Mouse (Mus musculus) midbrain, embryonic 10.5 days (tissue): Measurements from ENCODE around the gene Slamf9. TPM values are rescaled to one million over a fixed set of nuclear protein-coding genes. Genes with fewer than 3 reads are reported as not detected.

Source experiments
- DNase-seq: peaks from one replicate; pipeline ENCODE4 v3.0.0-alpha.2; 2017; ENCODE audit warnings: low spot score
- H3K27ac ChIP-seq: fragments of 300-500 bp; sonication (generic); replicated peaks from 2 replicates; pipeline ENCODE4 v1.5.1; 2016; ENCODE audit warnings: mild to moderate bottlenecking
- H3K27me3 ChIP-seq: fragments of 300-500 bp; sonication (generic); 2 replicates; pipeline ENCODE4 v1.6.1; 2016; ENCODE audit warnings: low read depth, mild to moderate bottlenecking; ENCODE audit not compliant: poor library complexity, severe bottlenecking
- H3K36me3 ChIP-seq: fragments of 300-500 bp; sonication (generic); 2 replicates; pipeline ENCODE4 v1.6.1; 2016; ENCODE audit warnings: mild to moderate bottlenecking, moderate library complexity
- H3K4me1 ChIP-seq: fragments of 300-500 bp; sonication (generic); 2 replicates; pipeline ENCODE4 v1.6.1; 2016
- H3K4me3 ChIP-seq: fragments of 300-500 bp; sonication (generic); 2 replicates; pipeline ENCODE4 v1.5.1; 2016; ENCODE audit warnings: mild to moderate bottlenecking, moderate library complexity
- H3K9me3 ChIP-seq: fragments of 300-500 bp; sonication (generic); replicated peaks from 2 replicates; pipeline ENCODE4 v1.6.1; 2016; ENCODE audit warnings: mild to moderate bottlenecking
- WGBS: fragments of 180-500 bp; shearing (Covaris S2); methylation state at CpG from one replicate; pipeline ENCODE4 v1.1.7; 2016; 5-methylcytosine and 5-hydroxymethylcytosine counted together
- polyA plus RNA-seq: library from polyadenylated mRNA; unstranded; fragments of >200 nt; fragmentation: Nextera tagmentation; extraction: Ambion mirVana; gene quantifications from 2 replicates; pipeline ENCODE4 v1.2.1, GENCODE M21; 2016

The Slamf9 gene
- polyA plus RNA-seq, 1 experiment from 2014 or later, result 0.09 TPM

DNA sequence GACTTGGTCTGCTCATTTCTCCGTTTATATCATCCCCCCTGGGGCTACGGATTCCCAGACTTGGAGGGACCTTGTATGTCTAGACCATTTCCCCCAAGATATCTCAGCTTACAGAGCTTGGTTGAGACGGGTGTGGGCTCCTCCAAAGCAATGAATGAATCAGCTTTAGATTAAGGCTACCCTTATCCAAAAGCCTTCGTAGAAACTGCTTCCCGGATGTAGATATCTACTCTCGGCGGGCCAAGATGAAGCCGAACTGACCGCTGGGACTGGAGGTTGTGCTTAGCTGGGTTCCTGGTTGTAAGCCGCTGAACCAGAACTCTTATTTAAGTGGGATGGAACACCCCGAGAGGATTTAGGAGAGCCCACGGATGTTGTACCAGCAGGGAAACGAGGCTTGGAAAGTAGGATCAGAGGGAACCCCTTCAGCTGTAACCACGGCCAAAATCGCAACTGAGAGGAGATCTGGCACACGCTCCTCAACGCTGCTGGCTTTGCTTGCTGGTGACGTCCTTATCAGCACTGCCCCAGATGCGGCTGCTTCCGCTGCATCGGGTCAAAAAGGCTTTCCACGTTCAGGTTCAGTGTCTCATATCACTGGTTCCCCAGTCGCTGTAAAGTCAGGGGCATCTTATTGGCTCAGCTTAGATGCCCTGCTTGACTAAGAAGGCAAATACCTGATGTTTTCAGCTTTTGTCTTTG, 51.4 kb downstream of the Slamf9 start:
- Histone ChIP-seq H3K36me3 (no peaks in the 10 kb centered on the region), H3K9me3 (no peaks in the 10 kb centered on the region), H3K4me3 (no peak overlapping the region), H3K4me1 (peaks cover 24% of the 10 kb centered on the region), H3K27ac (no peak overlapping the region), H3K27me3 (peaks cover 60% of the 10 kb centered on the region)
- WGBS, result 74% methylated on average over 23 of the region's 23 CpGs
- DNase-seq, result no peak

DNA sequence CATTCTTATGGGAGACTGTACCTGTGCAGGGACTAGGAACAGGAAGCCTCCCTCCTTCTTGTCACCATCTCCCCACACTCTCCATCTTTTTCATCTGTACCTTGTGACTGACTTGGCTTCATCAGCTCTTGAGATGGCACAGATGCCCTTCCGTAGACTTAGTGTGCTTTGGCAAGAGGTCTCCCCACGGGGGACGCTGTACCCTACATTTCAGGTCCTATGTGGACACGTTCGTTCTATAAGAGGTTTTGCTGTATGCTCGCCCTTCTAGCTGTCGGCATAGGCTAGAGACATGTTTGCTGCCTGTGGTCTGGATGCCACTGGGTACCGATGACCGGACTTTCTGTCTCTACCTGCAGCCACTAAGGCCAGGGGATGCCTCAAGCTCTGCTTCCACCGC, 52.3 kb downstream of the Slamf9 start:
- WGBS, result 95% methylated on average over 10 of the region's 10 CpGs
- Histone ChIP-seq H3K36me3 (no peaks in the 10 kb centered on the region), H3K4me1 (peaks cover 29% of the 10 kb centered on the region), H3K4me3 (no peak overlapping the region), H3K27me3 (peaks cover 60% of the 10 kb centered on the region), H3K9me3 (no peaks in the 10 kb centered on the region), H3K27ac (no peak overlapping the region)
- no peak for DNase-seq

Other genes with a start within 250 kb of the Slamf9 start
- not detected in 2 replicates for gene Atp1a4, start 216.9 kb upstream of the Slamf9 start, polyA plus RNA-seq
- 50.2 and 62.4 TPM in 2 replicates for gene Igsf8, start 213.7 kb upstream of the Slamf9 start, polyA plus RNA-seq
- gene Atp1a2, start 177.3 kb upstream of the Slamf9 start, polyA plus RNA-seq, result 3.0 and 4.3 TPM in 2 replicates
- 0.23 and 0.61 TPM in 2 replicates for gene Kcnj9, start 146.0 kb upstream of the Slamf9 start, polyA plus RNA-seq
- 0.46 and 0.75 TPM in 2 replicates for gene Kcnj10, start 134.1 kb upstream of the Slamf9 start, polyA plus RNA-seq
- gene Pigm, start 98.8 kb upstream of the Slamf9 start, polyA plus RNA-seq, result 9.3 and 9.9 TPM in 2 replicates
- 76.2 and 95.8 TPM in 2 replicates for gene Igsf9, start 6.4 kb downstream of the Slamf9 start, polyA plus RNA-seq
- gene Tagln2, start 24.7 kb downstream of the Slamf9 start, polyA plus RNA-seq, result 70.8 and 79.2 TPM in 2 replicates
- 1.0 and 1.7 TPM in 2 replicates for gene Cfap45, start 45.4 kb downstream of the Slamf9 start, polyA plus RNA-seq
- 0.17 TPM in 1 of 2 replicates, not detected in the other for gene Vsig8, start 80.6 kb downstream of the Slamf9 start, polyA plus RNA-seq
- not detected in 2 replicates for gene Slamf8, start 115.2 kb downstream of the Slamf9 start, polyA plus RNA-seq
- gene Fcrl6, start 127.2 kb downstream of the Slamf9 start, polyA plus RNA-seq, result 0.22 and 0.42 TPM in 2 replicates
- gene Dusp23, start 157.6 kb downstream of the Slamf9 start, polyA plus RNA-seq, result 9.1 and 9.5 TPM in 2 replicates
- gene Crp, start 222.7 kb downstream of the Slamf9 start, polyA plus RNA-seq, result not detected in 2 replicates